Mouse (Mus musculus): ENCODE results near the gene Ybx2.

Ybx2 gene

DNA sequence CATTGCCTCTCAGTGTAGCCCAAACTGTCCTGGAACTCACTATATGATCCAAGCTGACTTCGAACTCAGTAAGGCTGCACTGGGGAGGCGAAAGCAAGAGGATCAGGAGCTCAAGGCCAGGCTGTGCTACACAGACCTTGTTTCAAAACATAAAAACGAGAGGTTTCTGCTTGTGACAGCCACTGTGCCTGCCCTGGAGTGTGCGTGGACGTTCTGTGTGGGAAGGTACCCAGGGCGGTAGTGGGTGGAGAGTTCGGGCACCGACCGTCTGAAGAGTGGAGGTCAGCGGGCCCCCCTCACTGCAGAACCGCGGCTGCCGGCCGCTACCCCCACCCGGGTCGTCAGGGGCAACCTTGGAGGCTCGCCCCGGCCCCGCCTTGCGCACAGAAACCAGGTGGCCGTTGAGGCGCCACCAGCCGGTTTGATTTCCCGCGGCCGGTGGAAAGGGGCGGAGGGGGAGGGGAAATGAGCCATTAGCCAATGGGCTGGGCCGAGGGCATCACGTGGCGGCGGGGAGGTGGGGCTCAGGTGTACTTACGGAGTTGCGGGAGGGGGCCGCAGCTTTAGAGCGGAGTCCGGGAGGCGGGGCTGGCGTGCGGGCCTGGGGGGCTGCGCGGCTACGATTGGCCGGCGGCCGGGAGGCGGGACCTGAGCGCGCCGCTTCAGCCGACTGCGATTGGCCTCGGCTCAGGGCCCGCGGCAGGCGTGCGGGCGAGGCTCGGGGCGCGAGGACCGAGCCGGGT is at the start of gene Ybx2:
Ybx2 (plus strand) TSS at position 660 of the 743 bp plus-strand sequence.
- DNase-seq (ENCODE audit: low spot score in 2 of 2): peak; percentile 81 to 84

DNA sequence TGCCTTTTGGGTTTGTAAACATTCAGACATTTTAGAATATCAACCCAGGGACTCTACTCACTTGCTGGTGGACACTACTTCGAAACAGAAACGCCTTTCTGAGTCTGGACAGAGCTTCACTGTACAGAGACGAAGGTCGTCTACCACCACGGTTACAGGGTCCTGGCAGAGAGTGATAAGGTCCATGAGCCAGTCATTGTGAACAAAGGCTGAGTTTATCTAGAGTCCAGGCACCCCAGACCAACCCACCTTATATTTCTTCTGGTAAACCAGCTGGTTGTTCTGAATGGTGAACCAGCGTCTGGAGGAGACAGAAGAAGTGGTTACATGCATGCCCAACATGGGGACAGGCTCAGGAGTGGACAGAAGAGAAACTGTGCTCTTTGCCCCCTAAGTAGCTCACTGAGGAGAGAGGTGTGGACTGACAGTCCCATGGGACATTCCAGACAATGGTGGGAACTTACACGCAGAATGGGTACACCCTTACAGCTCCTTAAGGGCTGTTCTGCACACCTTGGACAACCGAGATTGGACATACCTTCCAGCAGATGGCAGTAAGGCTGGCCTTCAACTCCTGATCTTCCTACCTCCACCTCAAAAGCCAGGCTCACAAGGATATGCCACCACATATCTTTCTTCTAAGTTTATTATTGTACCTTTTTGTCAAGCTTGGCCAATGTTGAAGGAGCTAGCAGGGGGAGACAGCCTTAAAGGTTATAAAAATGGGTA is 48.5 kb upstream of the Ybx2 start:
- no peak for DNase-seq (ENCODE audit: low spot score in 2 of 2)

DNA sequence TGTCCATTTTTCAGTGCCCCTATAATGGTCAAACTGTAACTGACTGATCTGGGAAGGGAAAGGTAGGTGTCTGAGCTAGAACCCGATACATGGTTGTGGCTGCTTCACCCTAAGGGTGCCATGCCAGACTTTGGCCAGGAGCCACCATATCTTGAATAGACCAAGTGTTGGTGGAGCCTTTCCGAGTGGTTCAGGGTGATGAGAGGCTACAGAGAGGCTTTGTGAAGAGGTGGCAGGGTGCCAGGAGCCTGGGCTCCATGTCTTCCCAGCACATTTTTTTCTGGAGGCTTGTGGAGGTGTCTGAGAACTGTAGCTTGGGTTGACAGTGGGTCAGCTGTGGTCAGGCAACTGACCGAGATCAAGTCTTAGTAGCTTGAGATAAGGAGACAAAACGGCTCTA is 44.1 kb upstream of the Ybx2 start:
- DNase-seq (ENCODE audit: low spot score in 2 of 2): no peak

DNA sequence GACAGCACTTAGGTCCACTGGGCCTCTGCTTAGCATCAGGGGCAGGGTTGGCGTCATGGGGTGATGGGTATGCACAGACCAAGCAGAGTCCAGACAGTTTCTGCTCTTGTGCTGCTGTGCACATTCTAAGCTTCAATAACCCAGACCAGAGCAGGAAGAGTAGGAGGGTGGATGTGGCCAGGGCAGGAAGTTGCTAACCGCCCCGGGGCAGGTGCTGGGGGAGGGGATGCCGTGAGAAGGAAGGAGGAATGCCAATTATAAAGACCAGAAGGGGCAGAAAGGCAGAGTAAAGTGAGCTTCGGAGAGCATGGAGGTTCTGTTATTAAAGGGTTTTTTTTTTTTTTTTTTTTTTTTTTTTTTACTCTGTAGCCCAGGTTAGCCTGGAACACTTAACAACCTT is 40.9 kb upstream of the Ybx2 start:
- DNase-seq (ENCODE audit: low spot score in 2 of 2): no peak

DNA sequence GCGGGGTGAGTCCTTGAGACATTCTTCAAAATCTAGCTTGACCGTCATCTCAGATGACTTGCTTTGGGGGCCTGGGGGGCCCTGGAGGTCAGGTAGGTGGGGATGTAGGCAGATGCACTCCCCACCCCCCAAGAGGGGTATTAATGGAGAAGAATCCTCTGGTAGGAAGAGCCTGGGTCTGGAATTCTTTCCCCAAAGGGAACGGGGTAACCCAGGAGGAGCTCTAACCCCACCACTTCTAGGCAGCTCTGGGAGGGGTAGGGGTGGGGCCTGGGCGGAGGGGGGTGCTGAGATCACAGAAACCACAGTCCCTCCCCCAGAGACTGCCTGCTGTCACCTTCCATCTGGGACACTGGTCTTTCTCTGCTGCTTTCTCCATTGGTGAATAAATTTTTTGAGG is 40.3 kb upstream of the Ybx2 start, which contains the start of gene Acap1:
Acap1 (minus strand) TSS at position 249 of the 400 bp plus-strand sequence.
- no peak for DNase-seq (ENCODE audit: low spot score in 2 of 2)

GRCm38 (mm10) chr11:69899870-69900269 is 35.7 kb upstream of the Ybx2 start:
- DNase-seq (ENCODE audit: low spot score in 2 of 2): no peak

DNA sequence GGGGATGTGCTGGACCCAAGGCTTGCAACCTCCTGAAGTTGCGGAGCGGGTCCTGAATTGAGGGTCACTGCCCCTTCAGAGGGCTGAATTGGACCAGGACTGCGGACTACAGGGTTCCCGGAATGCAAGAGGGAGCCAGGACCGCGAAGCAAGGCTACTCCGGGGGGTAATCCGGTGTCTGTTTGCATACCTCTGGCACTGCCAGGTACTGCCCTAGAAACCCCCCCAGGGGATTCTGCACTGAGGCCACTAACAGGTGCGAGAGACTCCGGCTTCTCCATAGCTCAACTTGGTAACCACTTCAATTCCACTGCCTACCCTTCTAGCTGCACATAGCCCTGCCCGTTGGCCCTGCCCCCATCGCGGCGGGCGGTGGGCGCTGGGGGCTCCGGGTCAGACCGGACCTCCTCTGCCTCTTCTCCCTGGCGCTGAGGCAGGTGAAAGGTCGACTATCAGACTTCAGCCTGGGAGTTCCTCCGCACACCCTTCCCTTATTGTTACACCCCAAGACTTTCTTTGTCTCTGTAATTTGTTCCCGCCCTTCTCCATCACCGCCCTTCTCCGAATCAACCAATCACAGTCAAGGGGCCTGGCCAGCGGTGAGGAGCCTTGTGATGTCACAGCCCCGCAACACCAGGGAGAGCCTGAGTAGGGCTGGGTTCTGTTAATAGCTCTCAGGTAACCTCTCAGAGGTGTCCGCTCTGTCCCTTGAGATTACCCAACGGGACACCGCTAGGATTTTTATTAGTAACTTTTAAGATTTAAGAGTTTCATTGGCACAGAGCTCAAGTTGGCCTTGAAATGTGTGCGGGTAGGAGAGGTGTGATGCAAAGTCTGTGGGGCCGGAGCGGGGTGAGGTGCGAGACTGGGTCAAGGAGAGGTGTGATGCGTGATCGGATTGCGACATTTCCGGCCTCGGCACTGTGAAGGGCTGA is 34.9 kb upstream of the Ybx2 start, which contains the start of the genes 2810408A11Rik and Neurl4:
2810408A11Rik (minus strand) TSS at position 517 of the 935 bp plus-strand sequence.
Neurl4 (plus strand) TSS at position 602 of the 935 bp plus-strand sequence.
- peak; percentile 86 to 88 for DNase-seq (ENCODE audit: low spot score in 2 of 2)

DNA sequence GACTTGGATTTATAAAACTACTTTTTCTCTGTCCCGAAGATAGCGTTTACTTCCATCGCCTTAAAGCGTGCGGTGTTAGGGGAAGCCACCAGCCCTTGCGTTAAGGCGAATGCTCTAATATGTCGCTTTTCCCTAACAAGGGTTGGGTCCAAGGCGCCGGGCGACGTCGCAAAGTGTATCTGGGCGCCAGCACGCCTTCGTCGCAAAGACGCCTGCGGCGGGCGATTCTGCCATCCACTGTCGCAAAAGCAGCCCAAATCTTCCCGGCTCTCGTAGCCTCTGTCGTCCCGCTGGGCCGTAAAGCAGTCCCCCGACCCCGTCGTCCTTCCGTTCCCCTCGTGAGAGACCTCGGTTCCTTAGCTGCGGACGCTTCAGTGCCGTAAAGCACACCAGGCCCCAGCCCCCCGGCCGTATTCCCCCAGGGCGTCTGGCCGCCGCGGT is 34.2 kb upstream of the Ybx2 start:
- DNase-seq (ENCODE audit: low spot score in 2 of 2): peak; percentile 97 to 98

DNA sequence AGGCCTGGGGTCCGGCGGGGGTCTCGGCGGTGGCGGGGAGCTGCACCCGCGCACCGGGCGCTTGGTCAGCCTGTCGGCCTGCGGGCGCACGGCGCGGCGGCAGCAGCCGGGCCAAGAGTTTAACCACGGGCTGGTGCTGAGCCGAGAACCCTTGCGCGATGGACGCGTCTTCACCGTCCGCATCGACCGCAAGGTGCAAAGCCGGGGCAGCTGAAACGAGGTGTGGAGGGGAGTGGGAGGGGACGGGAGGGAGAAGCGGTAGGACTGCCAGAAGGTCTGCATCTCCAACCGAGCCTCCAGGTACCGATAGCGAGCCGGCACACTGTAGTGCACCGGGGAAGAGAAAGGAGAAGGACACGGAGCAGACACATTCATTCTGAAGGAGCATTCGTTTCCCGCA is 33.6 kb upstream of the Ybx2 start:
- DNase-seq (ENCODE audit: low spot score in 2 of 2): no peak

DNA sequence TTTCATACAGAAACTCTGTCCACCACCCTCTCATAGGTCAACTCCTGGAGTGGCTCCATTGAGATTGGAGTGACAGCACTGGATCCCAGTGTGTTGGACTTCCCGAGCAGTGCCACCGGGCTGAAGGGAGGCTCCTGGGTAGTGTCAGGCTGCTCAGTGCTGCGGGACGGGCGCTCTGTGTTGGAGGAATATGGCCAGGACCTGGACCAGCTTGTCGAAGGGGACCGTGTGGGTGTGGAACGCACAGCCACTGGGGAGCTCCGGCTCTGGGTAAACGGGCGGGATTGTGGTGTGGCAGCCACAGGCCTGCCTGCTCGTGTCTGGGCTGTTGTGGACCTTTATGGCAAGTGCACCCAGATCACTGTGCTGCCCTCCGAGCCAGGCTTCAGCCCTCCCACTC is 32.6 kb upstream of the Ybx2 start:
- no peak for DNase-seq (ENCODE audit: low spot score in 2 of 2)

- no peak for DNase-seq (ENCODE audit: low spot score in 2 of 2)
Observed at GRCm38 (mm10) chr11:69904311-69904710, 31.3 kb upstream of the Ybx2 start.

GRCm38 (mm10) chr11:69908645-69909044 is 27.0 kb upstream of the Ybx2 start:
- no peak for DNase-seq (ENCODE audit: low spot score in 2 of 2)

- no peak for DNase-seq (ENCODE audit: low spot score in 2 of 2)
Observed at GRCm38 (mm10) chr11:69909174-69909573, 26.4 kb upstream of the Ybx2 start.

DNA sequence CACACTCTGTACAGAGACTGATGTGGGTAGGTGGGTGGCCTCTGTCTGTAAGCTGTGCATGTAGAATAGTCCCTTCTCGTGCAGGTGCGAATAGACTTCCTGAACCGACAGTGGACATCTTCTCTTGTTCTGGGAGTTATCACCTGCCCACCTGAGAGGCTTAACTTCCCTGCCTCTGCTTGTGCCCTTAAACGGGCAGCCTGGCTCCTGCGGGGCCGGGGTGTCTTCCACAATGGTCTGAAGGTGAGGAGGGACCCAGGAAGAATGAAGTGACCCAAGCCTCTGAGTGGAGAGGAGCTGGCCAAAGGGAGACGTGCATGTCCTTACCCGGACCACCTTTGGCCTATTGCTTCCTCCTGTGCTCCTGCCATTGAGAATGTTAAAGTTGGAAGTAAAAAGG is 25.4 kb upstream of the Ybx2 start:
- DNase-seq (ENCODE audit: low spot score in 2 of 2): no peak

DNA sequence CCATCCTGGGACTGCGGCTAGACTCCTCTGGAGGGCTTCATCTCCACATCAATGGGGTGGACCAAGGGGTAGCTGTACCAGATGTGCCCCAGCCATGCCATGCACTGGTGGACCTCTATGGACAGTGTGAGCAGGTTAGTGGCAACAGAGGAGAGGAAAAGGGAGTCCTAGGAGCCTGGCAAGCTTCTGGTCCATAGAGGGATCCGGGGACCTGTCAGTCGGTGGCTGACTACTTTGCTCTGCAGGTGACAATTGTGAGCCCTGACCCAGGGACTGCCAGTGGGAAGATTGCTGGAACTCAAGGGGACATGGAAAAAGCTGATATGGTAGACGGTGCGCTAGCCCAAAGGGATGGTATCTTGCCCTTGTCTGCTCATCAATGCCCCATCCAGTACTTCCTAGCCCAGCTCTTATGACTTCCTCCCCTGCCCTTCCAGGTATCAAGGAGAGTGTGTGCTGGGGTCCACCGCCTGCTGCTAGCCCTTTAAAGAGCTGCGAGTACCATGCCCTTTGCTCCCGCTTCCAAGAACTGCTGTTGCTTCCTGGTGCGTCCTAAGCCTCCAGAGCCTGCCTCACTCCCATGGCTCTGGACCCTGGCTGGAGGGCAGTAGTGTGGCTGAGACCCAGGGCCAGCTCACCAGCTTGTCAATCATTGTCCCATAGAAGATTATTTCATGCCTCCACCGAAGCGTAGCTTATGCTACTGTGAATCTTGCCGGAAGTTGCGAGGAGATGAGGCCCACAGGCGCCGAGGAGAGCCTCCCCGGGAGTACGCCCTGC is 24.6 kb upstream of the Ybx2 start:
- DNase-seq (ENCODE audit: low spot score in 2 of 2): no peak

DNA sequence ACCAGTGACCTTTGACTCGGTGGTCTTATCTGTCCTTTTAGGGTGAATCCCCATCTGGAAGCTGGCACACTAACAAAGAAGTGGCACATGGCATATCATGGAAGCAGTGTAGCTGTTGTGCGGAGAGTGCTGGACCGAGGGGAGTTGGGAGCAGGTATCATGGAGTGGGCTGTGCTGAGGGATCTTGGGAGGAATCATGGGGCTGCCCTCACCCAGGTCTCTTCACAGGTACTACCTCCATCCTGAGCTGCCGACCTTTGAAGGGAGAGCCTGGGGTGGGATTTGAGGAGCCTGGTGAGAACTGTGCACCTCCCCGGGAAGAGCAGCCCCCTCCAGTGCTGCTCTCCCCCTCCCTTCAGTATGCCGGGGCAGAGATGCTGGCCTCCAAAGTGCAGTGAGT is 23.9 kb upstream of the Ybx2 start:
- DNase-seq (ENCODE audit: low spot score in 2 of 2): no peak

DNA sequence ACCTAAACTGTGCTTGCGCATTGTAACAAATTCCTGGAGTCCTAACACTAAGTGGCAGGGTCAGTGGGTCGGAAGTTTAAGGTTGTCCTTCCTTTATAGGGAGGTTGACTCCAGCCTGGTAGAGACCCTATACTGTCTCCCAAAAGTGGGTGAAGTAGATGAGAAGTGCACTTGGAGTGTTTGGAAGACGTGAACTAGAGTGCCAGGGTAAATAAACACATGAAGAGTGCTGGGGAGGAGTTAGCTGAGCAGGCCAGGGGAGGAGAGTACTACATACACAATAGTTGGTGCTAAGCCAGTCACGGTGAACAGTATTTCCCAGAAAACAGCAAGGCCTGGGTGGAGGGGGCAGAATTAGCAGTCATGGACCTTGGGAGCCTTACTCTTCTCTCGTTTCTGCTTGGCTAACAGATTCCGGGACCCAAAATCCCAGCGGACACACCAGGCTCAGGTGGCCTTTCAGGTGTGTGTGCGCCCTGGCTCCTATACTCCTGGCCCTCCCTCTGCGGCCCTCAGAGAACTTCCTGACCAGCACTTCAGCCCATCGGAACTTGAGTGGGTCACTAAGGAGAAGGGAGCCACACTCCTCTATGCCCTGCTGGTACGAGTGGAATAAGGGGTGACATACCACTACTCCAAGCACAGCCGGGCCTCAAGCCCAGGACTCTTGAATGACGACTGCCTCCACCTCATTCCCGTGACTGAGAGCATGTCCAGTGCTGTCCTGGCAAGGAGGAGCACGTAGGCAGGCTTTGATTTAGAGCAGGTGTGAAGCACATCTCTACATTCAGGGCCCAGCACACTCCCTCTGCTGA is 22.7 kb upstream of the Ybx2 start:
- no peak for DNase-seq (ENCODE audit: low spot score in 2 of 2)

DNA sequence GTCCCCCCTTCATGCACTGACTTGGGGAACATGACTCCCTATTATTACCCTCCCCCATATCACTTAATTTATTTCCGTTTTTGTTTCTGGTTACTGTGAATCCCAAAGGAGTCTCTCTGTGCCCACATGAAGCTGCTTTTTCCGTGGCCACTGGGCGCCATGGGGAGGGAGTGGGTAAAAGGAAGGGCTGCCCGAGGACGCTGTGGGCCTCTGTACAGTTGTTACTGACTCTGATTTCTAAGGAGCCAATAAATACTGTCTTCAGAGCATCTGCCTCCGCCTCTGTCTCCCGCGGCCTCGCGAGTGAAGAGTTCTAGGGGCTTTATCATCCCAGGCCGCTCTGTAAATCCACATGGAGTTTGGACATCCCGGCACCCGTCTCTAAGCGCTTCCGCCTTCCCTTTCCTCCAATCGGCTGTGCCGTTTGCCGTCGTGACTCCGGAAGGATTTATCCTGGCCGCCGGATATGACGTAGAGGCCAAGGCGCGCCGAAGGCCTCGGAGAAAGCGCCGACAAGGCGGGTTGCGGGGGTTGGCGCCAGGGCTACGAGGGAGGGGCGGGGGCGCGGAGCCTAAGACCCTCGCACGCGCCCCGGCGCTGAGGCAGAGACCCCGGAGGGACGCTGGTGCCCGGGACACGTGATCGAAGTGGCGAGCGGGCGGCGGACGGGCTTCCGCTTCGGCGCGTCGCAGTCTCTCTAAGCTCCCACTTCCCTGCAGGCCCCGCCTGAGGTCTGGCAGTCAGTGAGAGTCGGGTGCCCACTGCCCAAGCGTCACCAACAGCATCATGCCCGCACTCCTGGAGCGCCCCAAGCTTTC is 21.8 kb upstream of the Ybx2 start, which contains the start of gene Gps2:
Gps2 (plus strand) TSS at position 335 of the 818 bp plus-strand sequence.
- DNase-seq (ENCODE audit: low spot score in 2 of 2): peak; percentile 86 to 92

DNA sequence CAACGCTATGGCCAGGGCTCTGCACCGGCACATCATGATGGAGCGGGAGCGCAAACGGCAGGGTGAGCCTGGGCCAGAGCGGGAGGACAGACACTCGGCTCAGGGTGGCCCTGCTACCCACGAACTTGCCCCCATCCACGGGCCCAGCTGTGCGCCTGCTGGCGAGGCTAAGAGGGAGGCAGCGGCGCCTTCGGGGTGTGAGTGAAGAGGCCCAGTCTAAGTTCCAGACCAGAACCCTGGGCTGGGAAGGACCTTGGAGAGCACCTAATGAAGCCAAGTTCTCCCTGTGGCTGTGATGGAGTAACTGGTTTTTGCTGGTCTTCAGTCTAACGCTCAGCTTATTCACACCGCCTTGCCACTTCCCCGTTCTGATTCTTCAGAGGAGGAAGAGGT is 21.2 kb upstream of the Ybx2 start:
- no peak for DNase-seq (ENCODE audit: low spot score in 2 of 2)
